Mouse (Mus musculus) lung, postnatal 0 days (tissue): ENCODE data around the gene Zdhhc5. TPM values are rescaled to one million over a fixed set of nuclear protein-coding genes. Genes with fewer than 3 reads are reported as not detected.

Experiments used
- ATAC-seq: fragments of 200-750 bp; cut with Nextera tagmentation; 2 replicates; pipeline ENCODE4 v1.8.0; 2017; ENCODE audit warnings: moderate library complexity
- DNase-seq: peaks from one replicate; pipeline ENCODE4 v3.0.0-alpha.2; 2016; ENCODE audit warnings: low spot score
- H3K27ac ChIP-seq: fragments of 300-500 bp; sonication (generic); 2 replicates; pipeline ENCODE4 v1.5.1; 2014; ENCODE audit warnings: antibody characterized with exemption, mild to moderate bottlenecking, low read length, mixed read lengths
- H3K27me3 ChIP-seq: fragments of 300-500 bp; sonication (generic); replicated peaks from 2 replicates; pipeline ENCODE4 v1.6.1; 2014; ENCODE audit warnings: low read length, mixed read lengths; ENCODE audit not compliant: insufficient read depth
- H3K36me3 ChIP-seq: fragments of 300-500 bp; sonication (generic); 2 replicates; pipeline ENCODE4 v1.6.1; 2014; ENCODE audit warnings: low read length, mixed read lengths; ENCODE audit not compliant: insufficient read depth
- H3K4me1 ChIP-seq: fragments of 300-500 bp; sonication (generic); 2 replicates; pipeline ENCODE4 v1.6.1; 2014; ENCODE audit warnings: antibody characterized with exemption, low read depth, low read length, mixed read lengths; ENCODE audit not compliant: insufficient read depth
- H3K4me2 ChIP-seq: fragments of 300-500 bp; sonication (generic); replicated peaks from 2 replicates; pipeline ENCODE4 v1.6.1; 2014; ENCODE audit warnings: low read depth, mild to moderate bottlenecking, low read length, moderate library complexity, mixed read lengths
- H3K4me3 ChIP-seq: fragments of 300-500 bp; sonication (generic); 2 replicates; pipeline ENCODE4 v1.5.1; 2014; ENCODE audit warnings: low read depth, low read length
- H3K9ac ChIP-seq: fragments of 300-500 bp; sonication (generic); replicated peaks from 2 replicates; pipeline ENCODE4 v1.6.1; 2014; ENCODE audit warnings: low read depth, mild to moderate bottlenecking
- H3K9me3 ChIP-seq: fragments of 300-500 bp; sonication (generic); 2 replicates; pipeline ENCODE4 v1.6.1; 2016; ENCODE audit warnings: low read length, mixed read lengths
- CTCF ChIP-seq: IDR thresholded peaks from 2 replicates; pipeline ENCODE4 v1.5.1; 2016; ENCODE audit warnings: antibody characterized with exemption, mild to moderate bottlenecking
- EP300 ChIP-seq: IDR thresholded peaks from 2 replicates; pipeline ENCODE4 v1.6.1; 2016; ENCODE audit warnings: antibody characterized with exemption, mild to moderate bottlenecking, control low read depth
- WGBS: fragments of 180-500 bp; shearing (Covaris S2); extraction: QIAGEN DNeasy Blood & Tissue Kit; methylation state at CpG from one replicate; pipeline ENCODE4 v1.1.7; 2014; 5-methylcytosine and 5-hydroxymethylcytosine counted together
- polyA plus RNA-seq: library from polyadenylated mRNA; unstranded; fragments of >200 nt; fragmentation: Nextera tagmentation; extraction: Ambion mirVana; gene quantifications from 2 replicates; pipeline ENCODE4 v1.2.1, GENCODE M21; 2015

The Zdhhc5 gene
- polyA plus RNA-seq, 1 experiment from 2014 or later, result 15.8 TPM

GRCm38 (mm10) chr2:84736312-84737161 is 21.6 kb upstream of the Zdhhc5 start:
- no peak for TF ChIP-seq CTCF
- no peak for TF ChIP-seq EP300
- 4% methylated on average over 27 of the region's 27 CpGs for WGBS

GRCm38 (mm10) chr2:84735346-84735920 is 20.5 kb upstream of the Zdhhc5 start:
- no peak overlapping the region for H3K27ac ChIP-seq
- no peak overlapping the region for H3K4me3 ChIP-seq
- H3K4me1 ChIP-seq, result peaks cover 10% of the 10 kb centered on the region; the same call in 1 of the 2 replicates
- no peaks in the 10 kb centered on the region for H3K9me3 ChIP-seq
- no peak for TF ChIP-seq EP300
- TF ChIP-seq CTCF, result no peak
- ATAC-seq (no peak), DNase-seq (no peak)
- 0 out of 2 replicates have a peak, but pooled peaks cover 11% of the 10 kb centered on the region for H3K27me3 ChIP-seq
- H3K4me2 ChIP-seq, result 0 out of 2 replicates have a peak overlapping the region, but pooled peaks have one; percentile 8
- 13% methylated on average over 7 of the region's 7 CpGs for WGBS
- H3K36me3 ChIP-seq, result no peaks in the 10 kb centered on the region
- no peak overlapping the region for H3K9ac ChIP-seq

More at GRCm38 (mm10) chr2:84736312-84737161, 21.6 kb upstream of the Zdhhc5 start:
- no peak for DNase-seq
- H3K36me3 ChIP-seq, result no peaks in the 10 kb centered on the region
- H3K4me3 ChIP-seq, result no peak overlapping the region; the same call in 1 of the 2 replicates
- peak overlapping the region; percentile 19 for H3K4me2 ChIP-seq
- H3K27me3 ChIP-seq, result 0 out of 2 replicates have a peak, but pooled peaks cover 11% of the 10 kb centered on the region
- H3K9me3 ChIP-seq, result no peaks in the 10 kb centered on the region
- H3K27ac ChIP-seq, result no peak overlapping the region
- no peak overlapping the region for H3K9ac ChIP-seq
- H3K4me1 ChIP-seq, result peaks cover 16% of the 10 kb centered on the region; the same call in 1 of the 2 replicates
- no peak for ATAC-seq

GRCm38 (mm10) chr2:84734919-84735318 is 19.9 kb upstream of the Zdhhc5 start:
- Histone ChIP-seq H3K36me3 (no peaks in the 10 kb centered on the region), H3K4me3 (peak overlapping the region; percentile 19; the same call in 1 of the 2 replicates), H3K27ac (no peak overlapping the region), H3K9me3 (no peaks in the 10 kb centered on the region), H3K9ac (no peak overlapping the region), H3K27me3 (0 out of 2 replicates have a peak, but pooled peaks cover 11% of the 10 kb centered on the region), H3K4me1 (peaks cover 10% of the 10 kb centered on the region; the same call in 1 of the 2 replicates), H3K4me2 (peak overlapping the region; percentile 8; the same call in 1 of the 2 replicates)
- WGBS, result 0% methylated on average over 2 of the region's 2 CpGs
- TF ChIP-seq EP300 (no peak), CTCF (no peak)
- DNase-seq, result no peak
- no peak for ATAC-seq

GRCm38 (mm10) chr2:84734351-84734864 is 19.4 kb upstream of the Zdhhc5 start:
- no peak for TF ChIP-seq EP300
- TF ChIP-seq CTCF, result no peak
- H3K4me3 ChIP-seq, result peak overlapping the region; percentile 19
- 0% methylated on average over 11 of the region's 11 CpGs for WGBS
- ATAC-seq (no peak), DNase-seq (no peak)
- peaks cover 10% of the 10 kb centered on the region; the same call in 1 of the 2 replicates for H3K4me1 ChIP-seq
- no peaks in the 10 kb centered on the region for H3K36me3 ChIP-seq
- no peak overlapping the region for H3K9ac ChIP-seq
- H3K27me3 ChIP-seq, result 0 out of 2 replicates have a peak, but pooled peaks cover 11% of the 10 kb centered on the region
- no peak overlapping the region for H3K27ac ChIP-seq
- H3K9me3 ChIP-seq, result no peaks in the 10 kb centered on the region
- peak overlapping the region; percentile 40 for H3K4me2 ChIP-seq

GRCm38 (mm10) chr2:84733579-84734300 is 18.8 kb upstream of the Zdhhc5 start, which contains the start of gene Ypel4:
Ypel4 (plus strand) TSS chr2:84734058.
- TF ChIP-seq CTCF, result no peak
- no peak within 1 kb of the TSS for H3K27ac ChIP-seq
- peak; percentile 67 for ATAC-seq

More at GRCm38 (mm10) chr2:84733579-84734300, 18.8 kb upstream of the Zdhhc5 start, which contains the start of gene Ypel4:
- Histone ChIP-seq H3K9ac (no peak within 1 kb of the TSS), H3K36me3 (no peaks in the 10 kb centered on the region), H3K4me1 (peaks cover 10% of the 10 kb centered on the region; the same call in 1 of the 2 replicates), H3K4me2 (peak within 1 kb of the TSS; percentile 40), H3K4me3 (peak within 1 kb of the TSS; percentile 19), H3K27me3 (0 out of 2 replicates have a peak, but pooled peaks cover 11% of the 10 kb centered on the region), H3K9me3 (no peaks in the 10 kb centered on the region)
- 4% methylated on average over 7 of the region's 8 CpGs for WGBS
- peak; percentile 62 for DNase-seq
